Mouse (Mus musculus): ENCODE results near the gene Cfl2. TPM values are rescaled to one million over a fixed set of nuclear protein-coding genes. Genes with fewer than 3 reads are reported as not detected.

Cfl2 gene
- polyA plus RNA-seq, 1 experiment = 120 TPM

DNA sequence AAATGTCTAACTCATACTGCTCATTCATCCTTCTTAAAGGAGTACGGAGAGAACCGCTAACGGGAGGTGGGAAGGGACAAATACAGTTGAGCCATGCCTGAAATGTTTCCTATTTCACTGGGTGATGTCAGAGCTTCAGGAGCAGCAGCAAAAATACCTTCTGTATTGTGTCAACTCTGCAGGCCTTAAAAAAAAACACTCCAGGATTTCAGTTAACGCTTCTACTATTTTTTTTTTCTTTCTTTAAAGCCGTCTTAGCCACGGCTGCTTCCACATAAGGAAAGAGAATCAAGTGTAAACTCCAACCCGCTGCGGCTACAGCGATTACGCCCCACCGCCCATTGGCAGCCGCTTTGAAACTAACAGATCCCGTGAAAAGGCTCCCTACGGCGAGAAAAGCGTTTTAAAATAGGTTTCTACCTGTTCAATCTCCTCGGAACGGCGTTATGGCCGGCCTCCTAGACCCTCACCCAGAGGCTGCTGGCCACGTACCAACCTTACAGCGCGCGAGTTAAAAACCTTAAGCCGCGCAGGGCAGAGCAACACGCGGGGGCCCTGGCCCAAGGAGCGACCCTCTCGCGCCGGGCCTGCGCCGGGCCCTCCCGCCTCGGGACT is 579 bp downstream of the Cfl2 start:
- TF ChIP-seq REST (IDR thresholded peaks at IDR 0.05; ENCODE audit: insufficient read depth, insufficient read length) (no peak), MYOD1 (IDR thresholded peaks at IDR 0.05; ENCODE audit: control insufficient read depth in 1 of 3, insufficient read length in 2 of 3, low read depth in 2 of 3) (no peak), TCF3 (IDR thresholded peaks at IDR 0.05; ENCODE audit: insufficient read length, low read depth) (no peak)
- H3K79me2 ChIP-seq (ENCODE audit: control insufficient read depth, insufficient read depth) = peaks cover 38% of the 10 kb centered on the region

DNA sequence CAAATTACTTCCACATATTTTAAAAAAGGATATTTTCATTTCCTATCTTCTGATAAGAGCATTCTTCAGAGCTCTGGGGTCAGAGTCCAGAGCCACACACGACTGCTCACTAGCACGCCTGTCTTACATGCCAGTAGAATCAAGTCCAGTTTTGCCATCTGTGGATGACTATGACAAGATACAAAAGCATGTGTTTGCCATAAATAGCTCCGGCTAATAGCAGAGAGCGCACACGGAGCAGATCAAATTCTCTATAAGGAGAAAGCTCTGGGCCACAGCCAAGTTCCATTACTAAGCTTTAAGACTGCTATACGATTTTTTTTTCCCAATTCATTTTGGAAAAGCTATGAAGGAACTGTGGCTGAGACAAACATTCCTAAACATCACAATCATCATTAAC is 3.1 kb downstream of the Cfl2 start:
- H3K4me3 ChIP-seq = peak overlapping the region; percentile 49

More for the DNA sequence above, 579 bp downstream of the Cfl2 start:
- H3K27me3 ChIP-seq (ENCODE audit: control insufficient read depth, insufficient read depth, insufficient read length) = no peaks in the 10 kb centered on the region
- peaks cover 26% of the 10 kb centered on the region for H3K36me3 ChIP-seq (ENCODE audit: control insufficient read depth, insufficient read depth)
- H3K4me3 ChIP-seq = peak overlapping the region; percentile 49
- H3K4me2 ChIP-seq (ENCODE audit: low read depth) = peak overlapping the region; percentile 97
- H3ac ChIP-seq (ENCODE audit: control insufficient read depth, insufficient read length) = peak overlapping the region; percentile 80

DNA sequence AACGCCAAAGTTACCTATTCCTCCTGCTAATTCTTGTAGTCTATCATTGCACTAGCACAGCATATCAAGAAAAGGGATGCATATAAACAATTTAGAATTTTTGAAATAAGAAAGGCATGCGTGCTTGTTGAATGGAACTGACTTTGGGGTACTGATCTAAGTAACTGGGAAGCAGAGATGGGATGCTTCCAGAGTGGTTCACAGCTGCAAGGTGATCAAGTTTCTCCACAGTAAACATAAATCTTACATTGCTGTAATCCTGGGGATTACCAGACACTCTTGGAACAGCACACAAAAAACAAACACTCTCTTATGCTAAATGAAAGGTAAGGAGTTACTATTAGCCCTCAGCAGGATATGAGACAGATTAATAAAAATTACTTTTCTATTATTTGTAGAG is 12.1 kb downstream of the Cfl2 start:
- TF ChIP-seq MYOD1 (IDR thresholded peaks at IDR 0.05; ENCODE audit: control insufficient read depth in 1 of 3, insufficient read length in 2 of 3, low read depth in 2 of 3) (no peak), CEBPB (IDR thresholded peaks at IDR 0.05; ENCODE audit: insufficient read depth, poor library complexity, severe bottlenecking) (0 out of 2 replicates have a peak, but pooled peaks have one; percentile 33), POLR2AphosphoS2 (IDR thresholded peaks at IDR 0.05; ENCODE audit: insufficient read length, low read depth) (no peak), MAX (IDR thresholded peaks at IDR 0.05; ENCODE audit: low read depth) (no peak), TCF3 (IDR thresholded peaks at IDR 0.05; ENCODE audit: insufficient read length, low read depth) (no peak), POLR2A (IDR thresholded peaks at IDR 0.05; ENCODE audit: insufficient read length, low read depth) (no peak)
- no peak overlapping the region for H3ac ChIP-seq (ENCODE audit: control insufficient read depth, insufficient read length)
- peaks cover 7% of the 10 kb centered on the region for H3K36me3 ChIP-seq (ENCODE audit: control insufficient read depth, insufficient read depth)
- H3K4me3 ChIP-seq = no peak overlapping the region
- H3K4me2 ChIP-seq (ENCODE audit: low read depth) = peak overlapping the region; percentile 35
- no peaks in the 10 kb centered on the region for H3K27me3 ChIP-seq (ENCODE audit: control insufficient read depth, insufficient read depth, insufficient read length)
- no peaks in the 10 kb centered on the region for H3K79me2 ChIP-seq (ENCODE audit: control insufficient read depth, insufficient read depth)

More for the DNA sequence above, 3.1 kb downstream of the Cfl2 start:
- Histone ChIP-seq H3K79me2 (ENCODE audit: control insufficient read depth, insufficient read depth) (peaks cover 38% of the 10 kb centered on the region), H3ac (ENCODE audit: control insufficient read depth, insufficient read length) (no peak overlapping the region), H3K4me2 (ENCODE audit: low read depth) (peak overlapping the region; percentile 97), H3K27me3 (ENCODE audit: control insufficient read depth, insufficient read depth, insufficient read length) (no peaks in the 10 kb centered on the region), H3K36me3 (ENCODE audit: control insufficient read depth, insufficient read depth) (peaks cover 37% of the 10 kb centered on the region)
- TF ChIP-seq TCF3 (IDR thresholded peaks at IDR 0.05; ENCODE audit: insufficient read length, low read depth) = no peak
- no peak for TF ChIP-seq E2F4 (IDR thresholded peaks at IDR 0.05; ENCODE audit: insufficient read depth)
- no peak for TF ChIP-seq CEBPB (IDR thresholded peaks at IDR 0.05; ENCODE audit: insufficient read depth, poor library complexity, severe bottlenecking)
- TF ChIP-seq MYOD1 (IDR thresholded peaks at IDR 0.05; ENCODE audit: control insufficient read depth in 1 of 3, insufficient read length in 2 of 3, low read depth in 2 of 3) = peak; percentile 10 to 45 (median 26)
- peak; percentile 37 for TF ChIP-seq POLR2AphosphoS2 (IDR thresholded peaks at IDR 0.05; ENCODE audit: insufficient read length, low read depth)
- no peak for TF ChIP-seq USF1 (IDR thresholded peaks at IDR 0.05; ENCODE audit: low read depth)
- TF ChIP-seq MYOG (IDR thresholded peaks at IDR 0.05; ENCODE audit: control insufficient read depth in 1 of 3, insufficient read depth in 1 of 3, insufficient read length in 2 of 3, low read depth in 2 of 3) = peak in 2 of 3 experiments; percentile 10 to 43
- TF ChIP-seq TCF12 (IDR thresholded peaks at IDR 0.05; ENCODE audit: insufficient read depth, poor library complexity, severe bottlenecking) = no peak
- TF ChIP-seq MAX (IDR thresholded peaks at IDR 0.05; ENCODE audit: low read depth) = peak; percentile 51
- no peak for TF ChIP-seq POLR2A (IDR thresholded peaks at IDR 0.05; ENCODE audit: insufficient read length, low read depth)
- TF ChIP-seq REST (IDR thresholded peaks at IDR 0.05; ENCODE audit: insufficient read depth, insufficient read length) = no peak
- no peak for TF ChIP-seq SRF (IDR thresholded peaks at IDR 0.05; ENCODE audit: control insufficient read depth, insufficient read length, low read depth)

DNA sequence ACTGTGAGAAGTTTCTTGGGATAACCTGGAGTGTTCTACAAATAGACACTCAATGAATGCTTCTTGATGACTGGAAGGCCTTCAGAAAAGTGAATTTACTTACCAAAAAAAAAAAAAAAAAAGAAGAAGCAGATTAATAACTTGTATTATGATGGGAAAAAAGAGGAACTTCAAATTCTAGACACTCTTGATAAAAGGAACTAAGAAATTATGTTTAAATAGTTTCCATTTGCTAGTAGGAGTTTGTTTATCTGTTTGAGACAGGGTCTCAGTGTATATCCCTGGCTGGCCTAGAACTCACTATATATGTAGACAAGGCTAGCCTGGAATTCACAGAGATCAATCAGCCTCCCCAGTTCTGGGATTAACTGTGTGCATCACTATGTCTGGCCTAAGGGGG is 18.3 kb downstream of the Cfl2 start:
- H3K79me2 ChIP-seq (ENCODE audit: control insufficient read depth, insufficient read depth) = no peaks in the 10 kb centered on the region
- no peak overlapping the region for H3ac ChIP-seq (ENCODE audit: control insufficient read depth, insufficient read length)
- H3K4me2 ChIP-seq (ENCODE audit: low read depth) = no peak overlapping the region
- H3K36me3 ChIP-seq (ENCODE audit: control insufficient read depth, insufficient read depth) = no peaks in the 10 kb centered on the region
- no peak overlapping the region for H3K4me3 ChIP-seq
- no peaks in the 10 kb centered on the region for H3K27me3 ChIP-seq (ENCODE audit: control insufficient read depth, insufficient read depth, insufficient read length)
- TF ChIP-seq TCF3 (IDR thresholded peaks at IDR 0.05; ENCODE audit: insufficient read length, low read depth) (no peak), E2F4 (IDR thresholded peaks at IDR 0.05; ENCODE audit: insufficient read depth) (no peak), MYOG (IDR thresholded peaks at IDR 0.05; ENCODE audit: control insufficient read depth in 1 of 3, insufficient read depth in 1 of 3, insufficient read length in 2 of 3, low read depth in 2 of 3) (no peak), MYOD1 (IDR thresholded peaks at IDR 0.05; ENCODE audit: control insufficient read depth in 1 of 3, insufficient read length in 2 of 3, low read depth in 2 of 3) (no peak), POLR2AphosphoS2 (IDR thresholded peaks at IDR 0.05; ENCODE audit: insufficient read length, low read depth) (no peak)

DNA sequence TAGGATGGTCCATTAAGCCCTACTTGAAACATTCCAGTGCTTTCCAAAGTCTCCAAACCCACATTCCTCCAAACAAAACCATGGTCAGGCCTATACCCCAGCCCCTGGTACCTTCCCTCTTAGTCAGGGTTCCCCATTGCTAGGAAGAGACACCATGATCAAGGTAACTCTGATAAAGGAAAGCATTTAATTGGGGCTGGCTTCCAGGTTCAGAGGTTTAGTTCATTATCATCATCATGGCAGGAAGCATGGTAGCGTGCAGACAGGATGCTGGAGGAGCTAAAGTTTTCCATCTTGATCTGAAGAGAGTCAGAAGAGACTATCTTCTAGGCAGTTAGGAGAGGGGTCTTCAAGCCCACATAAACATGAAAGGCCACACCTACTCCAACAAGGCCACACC is 21.1 kb downstream of the Cfl2 start:
- Histone ChIP-seq H3K4me2 (ENCODE audit: low read depth) (no peak overlapping the region), H3K36me3 (ENCODE audit: control insufficient read depth, insufficient read depth) (no peaks in the 10 kb centered on the region), H3K4me3 (no peak overlapping the region), H3K27me3 (ENCODE audit: control insufficient read depth, insufficient read depth, insufficient read length) (no peaks in the 10 kb centered on the region), H3ac (ENCODE audit: control insufficient read depth, insufficient read length) (no peak overlapping the region), H3K79me2 (ENCODE audit: control insufficient read depth, insufficient read depth) (no peaks in the 10 kb centered on the region)
- no peak for TF ChIP-seq TCF12 (IDR thresholded peaks at IDR 0.05; ENCODE audit: insufficient read depth, poor library complexity, severe bottlenecking)
- no peak for TF ChIP-seq MAX (IDR thresholded peaks at IDR 0.05; ENCODE audit: low read depth)
- no peak for TF ChIP-seq POLR2AphosphoS2 (IDR thresholded peaks at IDR 0.05; ENCODE audit: insufficient read length, low read depth)
- no peak for TF ChIP-seq MYOD1 (IDR thresholded peaks at IDR 0.05; ENCODE audit: control insufficient read depth in 1 of 3, insufficient read length in 2 of 3, low read depth in 2 of 3)
- no peak for TF ChIP-seq E2F4 (IDR thresholded peaks at IDR 0.05; ENCODE audit: insufficient read depth)
- TF ChIP-seq MYOG (IDR thresholded peaks at IDR 0.05; ENCODE audit: control insufficient read depth in 1 of 3, insufficient read depth in 1 of 3, insufficient read length in 2 of 3, low read depth in 2 of 3) = no peak
- TF ChIP-seq SRF (IDR thresholded peaks at IDR 0.05; ENCODE audit: control insufficient read depth, insufficient read length, low read depth) = no peak
- no peak for TF ChIP-seq POLR2A (IDR thresholded peaks at IDR 0.05; ENCODE audit: insufficient read length, low read depth)
- TF ChIP-seq REST (IDR thresholded peaks at IDR 0.05; ENCODE audit: insufficient read depth, insufficient read length) = no peak
- no peak for TF ChIP-seq TCF3 (IDR thresholded peaks at IDR 0.05; ENCODE audit: insufficient read length, low read depth)
- no peak for TF ChIP-seq USF1 (IDR thresholded peaks at IDR 0.05; ENCODE audit: low read depth)
